Mouse (Mus musculus) cortical plate, adult 2 months (tissue): Measurements from ENCODE around the gene Ptrh1.

Experiments
- CTCF ChIP-seq: fragments of 200-500 bp; IDR thresholded peaks from 2 replicates; pipeline ENCODE4 v1.5.1; 2011; ENCODE audit warnings: mild to moderate bottlenecking, control low read depth, low read length; ENCODE audit not compliant: insufficient read depth; ENCODE audit errors: extremely low read depth
- POLR2A ChIP-seq: fragments of 200-500 bp; IDR thresholded peaks from 2 replicates; pipeline ENCODE4 v1.6.1; 2011; ENCODE audit warnings: mild to moderate bottlenecking, low read length, control low read depth; ENCODE audit not compliant: insufficient read depth; ENCODE audit errors: extremely low read depth

DNA sequence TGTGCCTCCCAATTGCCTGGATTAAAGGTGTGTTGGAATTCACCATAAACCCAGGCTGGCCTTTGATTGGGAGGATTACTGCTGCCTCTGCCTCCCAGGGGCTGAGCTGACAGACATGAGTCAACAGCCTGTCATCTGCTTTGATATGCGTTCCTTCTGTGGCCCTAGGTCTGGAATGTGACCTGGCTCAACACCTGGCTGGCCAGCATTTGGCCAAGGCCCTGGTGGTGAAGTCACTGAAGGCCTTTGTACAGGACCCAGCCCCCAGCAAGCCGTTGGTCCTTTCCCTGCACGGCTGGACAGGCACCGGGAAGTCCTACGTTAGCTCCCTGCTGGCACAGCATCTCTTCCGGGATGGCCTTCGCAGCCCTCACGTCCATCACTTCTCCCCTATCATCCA is 17.1 kb upstream of the Ptrh1 start:
- TF ChIP-seq POLR2A (no peak), CTCF (no peak)
